Mouse (Mus musculus): ENCODE data around the gene Cdkl2.

- no peak for TF ChIP-seq CTCF (conservative IDR thresholded peaks at IDR 0.05; ENCODE audit: insufficient read depth, insufficient read length, low read depth, low read length)
- TF ChIP-seq POLR2A (IDR thresholded peaks at IDR 0.05; ENCODE audit: low read depth, low read length) = no peak
These were observed 6.7 kb upstream of the Cdkl2 start for GRCm38 (mm10) chr5:92050419-92050818.

Measured in kidney, adult 2 months (tissue).